Mouse (Mus musculus) heart, postnatal 0 days (tissue): ENCODE measurements around the gene Fbxo24.

ENCODE experiments used
- CTCF ChIP-seq: IDR thresholded peaks from 2 replicates; pipeline ENCODE4 v1.5.1; 2016; ENCODE audit warnings: antibody characterized with exemption, control low read depth, low read depth
- EP300 ChIP-seq: IDR thresholded peaks from 2 replicates; pipeline ENCODE4 v1.6.1; 2016; ENCODE audit warnings: antibody characterized with exemption, low read depth

GRCm38 (mm10) chr5:137613550-137613949 lies 15.3 kb downstream of the Fbxo24 start, which contains the start of gene Pcolce:
- TF ChIP-seq EP300 (no peak), CTCF (no peak)
